Mouse (Mus musculus) liver, postnatal 0 days (tissue): Measurements from ENCODE around the gene Gm2237.
"Not testable (repeated sequence)": the region's sequence is repeated elsewhere in the genome, so short reads cannot be mapped to it uniquely, and the experiment has no call there.

ENCODE experiments used
- CTCF ChIP-seq: sonication (generic); IDR thresholded peaks from 2 replicates; pipeline ENCODE4 v1.5.1; 2016; ENCODE audit warnings: antibody characterized with exemption, low read depth
- EP300 ChIP-seq: IDR thresholded peaks from 2 replicates; pipeline ENCODE4 v1.6.1; 2016; ENCODE audit warnings: antibody characterized with exemption, low read depth, mild to moderate bottlenecking

- not testable (repeated sequence) for TF ChIP-seq CTCF, EP300
These were observed 17.5 kb upstream of the Gm2237 start, which contains the start of gene Gm5458 for GRCm38 (mm10) chr14:19602481-19602880.
